Mouse (Mus musculus) spleen, adult 2 months (tissue): ENCODE measurements around the gene Ankrd10.

Experiments used
- CTCF ChIP-seq: fragments of 200-500 bp; IDR thresholded peaks from 2 replicates; pipeline ENCODE4 v1.5.1; 2011; ENCODE audit warnings: mild to moderate bottlenecking, inconsistent platforms; ENCODE audit not compliant: insufficient read depth, insufficient read length, insufficient replicate concordance; ENCODE audit errors: extremely low read depth
- POLR2A ChIP-seq: fragments of 200-500 bp; IDR thresholded peaks from 2 replicates; pipeline ENCODE4 v1.6.1; 2011; ENCODE audit warnings: low read depth, low read length, inconsistent platforms

GRCm38 (mm10) chr8:11593222-11593884 lies 42.2 kb downstream of the Ankrd10 start:
- TF ChIP-seq POLR2A (no peak), CTCF (no peak)
